Mouse (Mus musculus): Measurements from ENCODE around the gene Pnp2. TPM values are rescaled to one million over a fixed set of nuclear protein-coding genes. Genes with fewer than 3 reads are reported as not detected.

Gene Pnp2
- polyA plus RNA-seq, 2 experiments from 2014 or later: 1.1 to 1.2 TPM

- no peak for ATAC-seq
Observed at GRCm38 (mm10) chr14:51009572-51009971, 53.8 kb downstream of the Pnp2 start.

Other genes with a start within 250 kb of the Pnp2 start
- gene Olfr748, start 248.6 kb upstream of the Pnp2 start, polyA plus RNA-seq (2017; shearing (Covaris generic)): not detected
- not detected for gene Olfr749, start 210.9 kb upstream of the Pnp2 start, polyA plus RNA-seq (2017; shearing (Covaris generic))
- 100 to 1,000 TPM; 119 to 155 TPM for gene Ttc5, start 170.5 kb upstream of the Pnp2 start, polyA plus RNA-seq (2017; shearing (Covaris generic))
- not detected for gene Ccnb1ip1, start 148.3 kb upstream of the Pnp2 start, polyA plus RNA-seq (2017; shearing (Covaris generic))
- gene Parp2, start 148.2 kb upstream of the Pnp2 start, polyA plus RNA-seq (2017; shearing (Covaris generic)): 100 to 1,000 TPM; 116 to 117 TPM
- 10 to 100 TPM; 16.1 to 24.3 TPM for gene Tep1, start 85.4 kb upstream of the Pnp2 start, polyA plus RNA-seq (2017; shearing (Covaris generic))
- gene Klhl33, start 58.5 kb upstream of the Pnp2 start, polyA plus RNA-seq (2017; shearing (Covaris generic)): under 1 TPM in 1 of 2 experiments, not detected in 1; 0.15 TPM
- 100 to 1,000 TPM in 1 of 2 experiments, 10 to 100 TPM in 1; 85.3 to 100 TPM for gene Osgep, start 31.1 kb upstream of the Pnp2 start, polyA plus RNA-seq (2017; shearing (Covaris generic))
- 100 to 1,000 TPM in 1 of 2 experiments, 10 to 100 TPM in 1; 74.0 to 103 TPM for gene Apex1, start 31.0 kb upstream of the Pnp2 start, polyA plus RNA-seq (2017; shearing (Covaris generic))
- 1 to 10 TPM; 2.9 to 3.4 TPM for gene Pip4p1, start 25.1 kb upstream of the Pnp2 start, polyA plus RNA-seq (2017; shearing (Covaris generic))
- 10 to 100 TPM; 61.1 to 62.9 TPM for gene Pnp, start 24.9 kb upstream of the Pnp2 start, polyA plus RNA-seq (2017; shearing (Covaris generic))
- 1 to 10 TPM; 3.4 to 9.3 TPM for gene Gm49342, start 11.5 kb upstream of the Pnp2 start, polyA plus RNA-seq (2017; shearing (Covaris generic))
- not detected for gene Rnase10, start 51.8 kb downstream of the Pnp2 start, polyA plus RNA-seq (2017; shearing (Covaris generic))
- gene Rnase9, start 85.9 kb downstream of the Pnp2 start, polyA plus RNA-seq (2017; shearing (Covaris generic)): not detected
- gene Rnase11, start 94.2 kb downstream of the Pnp2 start, polyA plus RNA-seq (2017; shearing (Covaris generic)): not detected
- gene Rnase12, start 101.7 kb downstream of the Pnp2 start, polyA plus RNA-seq (2017; shearing (Covaris generic)): not detected
- gene Olfr750, start 118.4 kb downstream of the Pnp2 start, polyA plus RNA-seq (2017; shearing (Covaris generic)): not detected
- 10 to 100 TPM in 1 of 2 experiments, 1 to 10 TPM in 1; 9.8 to 16.6 TPM for gene Rnase4, start 135.1 kb downstream of the Pnp2 start, polyA plus RNA-seq (2017; shearing (Covaris generic))
- 1 to 10 TPM; 4.0 to 5.0 TPM for gene Ang, start 135.2 kb downstream of the Pnp2 start, polyA plus RNA-seq (2017; shearing (Covaris generic))
- not detected for gene Eddm3b, start 158.4 kb downstream of the Pnp2 start, polyA plus RNA-seq (2017; shearing (Covaris generic))
- 1 to 10 TPM; 1.6 to 5.9 TPM for gene Rnase6, start 167.9 kb downstream of the Pnp2 start, polyA plus RNA-seq (2017; shearing (Covaris generic))
- not detected for gene Rnase1, start 190.8 kb downstream of the Pnp2 start, polyA plus RNA-seq (2017; shearing (Covaris generic))
- not detected for gene Rnase2b, start 206.3 kb downstream of the Pnp2 start, polyA plus RNA-seq (2017; shearing (Covaris generic))
- not detected for gene Ang2, start 243.2 kb downstream of the Pnp2 start, polyA plus RNA-seq (2017; shearing (Covaris generic))
- not detected for gene Ear14, start 247.4 kb downstream of the Pnp2 start, polyA plus RNA-seq (2017; shearing (Covaris generic))

Measured in CD4-positive, CD25-positive, alpha-beta regulatory T cell, adult 4 months (primary cell).